Mouse (Mus musculus) spleen, adult 18-20 months (tissue): Measurements from ENCODE around the gene 4930426L09Rik.

Experiments
- DNase-seq, 2 experiments: peaks; one replicate each; pipeline ENCODE4 v3.0.0; 2022; ENCODE audit warnings: mixed read lengths in 2 of 2

The 4930426L09Rik gene

GRCm38 (mm10) chr2:18998054-18998478, at the start of gene 4930426L09Rik, which contains the start of gene Pip4k2a:
Gene 4930426L09Rik, plus strand, starts transcription at chr2:18998343.
Gene Pip4k2a, minus strand, starts transcription at chr2:18998126.
- DNase-seq = peak; percentile 95 to 96

- no peak for DNase-seq
Measured at GRCm38 (mm10) chr2:18948741-18949140, 49.4 kb upstream of the 4930426L09Rik start.

GRCm38 (mm10) chr2:18950758-18951157, 47.4 kb upstream of the 4930426L09Rik start:
- no peak for DNase-seq

- no peak for DNase-seq
Measured at GRCm38 (mm10) chr2:18952102-18952673, 46.0 kb upstream of the 4930426L09Rik start.

- DNase-seq = no peak
Measured at GRCm38 (mm10) chr2:18954422-18954821, 43.7 kb upstream of the 4930426L09Rik start.

- no peak for DNase-seq
Measured at GRCm38 (mm10) chr2:18955022-18955421, 43.1 kb upstream of the 4930426L09Rik start.

- no peak for DNase-seq
Measured at GRCm38 (mm10) chr2:18955671-18956070, 42.5 kb upstream of the 4930426L09Rik start.

GRCm38 (mm10) chr2:18956424-18956823, 41.7 kb upstream of the 4930426L09Rik start:
- DNase-seq = no peak

GRCm38 (mm10) chr2:18956945-18957344, 41.2 kb upstream of the 4930426L09Rik start:
- DNase-seq = no peak

GRCm38 (mm10) chr2:18957459-18957858, 40.7 kb upstream of the 4930426L09Rik start:
- no peak for DNase-seq

GRCm38 (mm10) chr2:18958044-18958443, 40.1 kb upstream of the 4930426L09Rik start:
- no peak for DNase-seq

GRCm38 (mm10) chr2:18958501-18958900, 39.6 kb upstream of the 4930426L09Rik start:
- DNase-seq = no peak

- no peak for DNase-seq
Measured at GRCm38 (mm10) chr2:18959008-18959407, 39.1 kb upstream of the 4930426L09Rik start.

- DNase-seq = no peak
Measured at GRCm38 (mm10) chr2:18959558-18959957, 38.6 kb upstream of the 4930426L09Rik start.

GRCm38 (mm10) chr2:18960376-18960973, 37.7 kb upstream of the 4930426L09Rik start:
- no peak for DNase-seq

- no peak for DNase-seq
Measured at GRCm38 (mm10) chr2:18962502-18962901, 35.6 kb upstream of the 4930426L09Rik start.

GRCm38 (mm10) chr2:18963286-18964040, 34.7 kb upstream of the 4930426L09Rik start:
- no peak for DNase-seq

- DNase-seq = no peak
Measured at GRCm38 (mm10) chr2:18965108-18965507, 33.0 kb upstream of the 4930426L09Rik start.

GRCm38 (mm10) chr2:18965950-18966349, 32.2 kb upstream of the 4930426L09Rik start:
- no peak for DNase-seq

GRCm38 (mm10) chr2:18966566-18966965, 31.6 kb upstream of the 4930426L09Rik start:
- DNase-seq = no peak

- no peak for DNase-seq
Measured at GRCm38 (mm10) chr2:18967451-18968063, 30.6 kb upstream of the 4930426L09Rik start.

- DNase-seq = no peak
Measured at GRCm38 (mm10) chr2:18969066-18969681, 29.0 kb upstream of the 4930426L09Rik start.

- DNase-seq = no peak
Measured at GRCm38 (mm10) chr2:18970461-18970860, 27.7 kb upstream of the 4930426L09Rik start.
